Mouse (Mus musculus) forebrain, embryonic 16.5 days (tissue): Measurements from ENCODE around the gene Phgr1. TPM values are rescaled to one million over a fixed set of nuclear protein-coding genes. Genes with fewer than 3 reads are reported as not detected.

Experiments used
- ATAC-seq: fragments of 200-750 bp; cut with Nextera tagmentation; 2 replicates; pipeline ENCODE4 v1.8.0; 2017; ENCODE audit warnings: mild to moderate bottlenecking, moderate library complexity
- H3K27ac ChIP-seq: fragments of 300-500 bp; sonication (generic); 2 replicates; pipeline ENCODE4 v1.5.1; 2014; ENCODE audit warnings: low read length, control low read depth
- H3K27me3 ChIP-seq: fragments of 300-500 bp; sonication (generic); replicated peaks from 2 replicates; pipeline ENCODE4 v1.6.1; 2014; ENCODE audit warnings: low read length; ENCODE audit not compliant: control insufficient read depth, insufficient read depth
- H3K36me3 ChIP-seq: fragments of 300-500 bp; sonication (generic); 2 replicates; pipeline ENCODE4 v1.6.1; 2014; ENCODE audit not compliant: control insufficient read depth, insufficient read depth
- H3K4me1 ChIP-seq: fragments of 300-500 bp; sonication (generic); replicated peaks from 2 replicates; pipeline ENCODE4 v1.6.1; 2014; ENCODE audit warnings: low read length; ENCODE audit not compliant: control insufficient read depth, insufficient read depth
- H3K4me2 ChIP-seq: fragments of 300-500 bp; sonication (generic); 2 replicates; pipeline ENCODE4 v1.6.1; 2014; ENCODE audit warnings: mild to moderate bottlenecking, low read length, control low read depth
- H3K4me3 ChIP-seq: fragments of 300-500 bp; sonication (generic); replicated peaks from 2 replicates; pipeline ENCODE4 v1.5.1; 2014; ENCODE audit warnings: mild to moderate bottlenecking, low read length, control low read depth
- H3K9ac ChIP-seq: fragments of 300-500 bp; sonication (generic); replicated peaks from 2 replicates; pipeline ENCODE4 v1.6.1; 2014; ENCODE audit warnings: low read depth, low read length, control low read depth
- H3K9me3 ChIP-seq: fragments of 300-500 bp; sonication (generic); 2 replicates; pipeline ENCODE4 v1.6.1; 2016; ENCODE audit warnings: low read length; ENCODE audit not compliant: control insufficient read depth
- WGBS: fragments of 180-500 bp; shearing (Covaris S2); extraction: QIAGEN DNeasy Blood & Tissue Kit; methylation state at CpG from one replicate; pipeline ENCODE4 v1.1.7; 2014; 5-methylcytosine and 5-hydroxymethylcytosine counted together
- polyA plus RNA-seq: library from polyadenylated mRNA; unstranded; fragments of >200 nt; fragmentation: Nextera tagmentation; extraction: Ambion mirVana; gene quantifications from 2 replicates; pipeline ENCODE4 v1.2.1, GENCODE M21; 2015

Gene Phgr1
- polyA plus RNA-seq, 1 experiment from 2014 or later, result not detected

- no peaks in the 10 kb centered on the region for H3K36me3 ChIP-seq
- H3K9me3 ChIP-seq, result no peaks in the 10 kb centered on the region
- no peak overlapping the region for H3K4me2 ChIP-seq
- no peak overlapping the region for H3K27ac ChIP-seq
- no peaks in the 10 kb centered on the region for H3K4me1 ChIP-seq
- H3K27me3 ChIP-seq, result no peaks in the 10 kb centered on the region
- 97% methylated on average over 4 of the region's 4 CpGs for WGBS
- no peak overlapping the region for H3K4me3 ChIP-seq
- no peak overlapping the region for H3K9ac ChIP-seq
- no peak for ATAC-seq
Measured at GRCm38 (mm10) chr2:118824396-118824795, 51.8 kb downstream of the Phgr1 start.

Other genes starting within 250 kb of the Phgr1 start
- gene Bmf, start 223.1 kb upstream of the Phgr1 start, polyA plus RNA-seq, result 1.3 and 1.5 TPM in 2 replicates
- gene Bub1b, start 174.6 kb upstream of the Phgr1 start, polyA plus RNA-seq, result 36.4 and 45.0 TPM in 2 replicates
- 26.0 and 36.4 TPM in 2 replicates for gene Pak6, start 109.5 kb upstream of the Phgr1 start, polyA plus RNA-seq
- 0.43 and 0.46 TPM in 2 replicates for gene Ankrd63, start 68.8 kb upstream of the Phgr1 start, polyA plus RNA-seq
- gene Plcb2, start 44.3 kb upstream of the Phgr1 start, polyA plus RNA-seq, result 0.63 and 1.2 TPM in 2 replicates
- 24.4 and 27.0 TPM in 2 replicates for gene Inafm2, start 27.0 kb upstream of the Phgr1 start, polyA plus RNA-seq
- gene Ccdc9b, start 10.1 kb upstream of the Phgr1 start, polyA plus RNA-seq, result 1.3 and 1.6 TPM in 2 replicates
- gene Disp2, start 7.0 kb downstream of the Phgr1 start, polyA plus RNA-seq, result 27.3 and 36.9 TPM in 2 replicates
- gene Knstrn, start 41.2 kb downstream of the Phgr1 start, polyA plus RNA-seq, result 49.6 and 52.6 TPM in 2 replicates
- 45.2 and 50.4 TPM in 2 replicates for gene Ivd, start 89.2 kb downstream of the Phgr1 start, polyA plus RNA-seq
- 5.7 and 6.5 TPM in 2 replicates for gene Bahd1, start 127.6 kb downstream of the Phgr1 start, polyA plus RNA-seq
- gene Chst14, start 153.7 kb downstream of the Phgr1 start, polyA plus RNA-seq, result 5.4 and 6.1 TPM in 2 replicates